In genomic region chr8:88293590-88294356, GRCm38 (mm10) we compare ENCODE assay signal across 11 mouse cellular contexts. TPM values are rescaled to one million over a fixed set of nuclear protein-coding genes. Genes with fewer than 3 reads are reported as not detected.
DNase-seq lines count a peak whose midpoint lies in the region; ATAC-seq lines count a peak whose summit lies in the region.
"Had no signal": no experiment of that assay in that cellular context is flagged by ENCODE, and none has a peak within 500 bp of the region (broad histone marks: within the 10 kb centered on the region; RNA-seq: fewer than 3 reads in every experiment).

No protein-coding gene starts in this region.

- DNase-seq in spleen, adult 18-20 months = peak; percentile 65 to 70
- DNase-seq in spleen, adult 12 weeks (ENCODE audit: low spot score) = no peak
- DNase-seq in lung, postnatal 4 days = peak; percentile 53 to 62
- DNase-seq in thymus, postnatal 14 days = peak; percentile 61
- no peak for DNase-seq in hindbrain, embryonic 10.5 days (ENCODE audit: low spot score)
- DNase-seq in layer of hippocampus, adult 11-12 months (ENCODE audit: low spot score) = no peak
- DNase-seq: gastrocnemius, postnatal 14 days had no signal

- WGBS in hindbrain, embryonic 10.5 days = 89% methylated on average over 9 of the region's 9 CpGs

- H3K4me3 ChIP-seq in hindbrain, embryonic 10.5 days = no peak overlapping the region
- H3K4me3 ChIP-seq: embryonic facial prominence, embryonic 13.5 days; hindbrain, embryonic 12.5 days had no signal

- peaks cover 23% of the 10 kb centered on the region for H3K4me1 ChIP-seq in hindbrain, embryonic 10.5 days (replicated peaks)

- no peak overlapping the region for H3K27ac ChIP-seq in hindbrain, embryonic 10.5 days
- H3K27ac ChIP-seq: embryonic facial prominence, embryonic 13.5 days; hindbrain, embryonic 12.5 days had no signal

- peak; percentile 53 for ATAC-seq in common myeloid progenitor, adult 5-6 weeks (replicated peaks; ENCODE audit: low read depth, poor library complexity, severe bottlenecking)
- ATAC-seq in cerebellum, adult (ENCODE audit: insufficient number of reproducible peaks, low FRiP score, low TSS enrichment) = no peak

- no peaks in the 10 kb centered on the region for H3K27me3 ChIP-seq in hindbrain, embryonic 10.5 days (ENCODE audit: insufficient read depth, poor library complexity, severe bottlenecking)
- H3K27me3 ChIP-seq: embryonic facial prominence, embryonic 13.5 days; hindbrain, embryonic 12.5 days had no signal

- no peaks in the 10 kb centered on the region for H3K36me3 ChIP-seq in hindbrain, embryonic 10.5 days
- H3K36me3 ChIP-seq: embryonic facial prominence, embryonic 13.5 days; hindbrain, embryonic 12.5 days had no signal

- no peaks in the 10 kb centered on the region for H3K9me3 ChIP-seq in hindbrain, embryonic 10.5 days
- H3K9me3 ChIP-seq: embryonic facial prominence, embryonic 13.5 days; hindbrain, embryonic 12.5 days had no signal

RNA-seq across cellular contexts. Expression of gene Adcy7, which starts 21.6 kb away (rescaled TPM):
- 41.1 and 46.5 TPM in 2 replicates for total RNA-seq in common myeloid progenitor, adult 5-6 weeks (2017)
- 2.9 and 4.1 TPM in 2 replicates for polyA plus RNA-seq in hindbrain, embryonic 10.5 days (2016; fragmentation: Nextera tagmentation; extraction: Ambion mirVana)

Comparison
In these comparisons a context has a peak if more than half of its experiments do, and no peak if none do; other contexts are left out.
1. DNase-seq: peak in spleen, adult 18-20 months (2 of 2), lung, postnatal 4 days (2 of 2) and thymus, postnatal 14 days (single experiment); none in spleen, adult 12 weeks (single experiment), hindbrain, embryonic 10.5 days (single experiment) and layer of hippocampus, adult 11-12 months (single experiment).